In the genomic region with DNA sequence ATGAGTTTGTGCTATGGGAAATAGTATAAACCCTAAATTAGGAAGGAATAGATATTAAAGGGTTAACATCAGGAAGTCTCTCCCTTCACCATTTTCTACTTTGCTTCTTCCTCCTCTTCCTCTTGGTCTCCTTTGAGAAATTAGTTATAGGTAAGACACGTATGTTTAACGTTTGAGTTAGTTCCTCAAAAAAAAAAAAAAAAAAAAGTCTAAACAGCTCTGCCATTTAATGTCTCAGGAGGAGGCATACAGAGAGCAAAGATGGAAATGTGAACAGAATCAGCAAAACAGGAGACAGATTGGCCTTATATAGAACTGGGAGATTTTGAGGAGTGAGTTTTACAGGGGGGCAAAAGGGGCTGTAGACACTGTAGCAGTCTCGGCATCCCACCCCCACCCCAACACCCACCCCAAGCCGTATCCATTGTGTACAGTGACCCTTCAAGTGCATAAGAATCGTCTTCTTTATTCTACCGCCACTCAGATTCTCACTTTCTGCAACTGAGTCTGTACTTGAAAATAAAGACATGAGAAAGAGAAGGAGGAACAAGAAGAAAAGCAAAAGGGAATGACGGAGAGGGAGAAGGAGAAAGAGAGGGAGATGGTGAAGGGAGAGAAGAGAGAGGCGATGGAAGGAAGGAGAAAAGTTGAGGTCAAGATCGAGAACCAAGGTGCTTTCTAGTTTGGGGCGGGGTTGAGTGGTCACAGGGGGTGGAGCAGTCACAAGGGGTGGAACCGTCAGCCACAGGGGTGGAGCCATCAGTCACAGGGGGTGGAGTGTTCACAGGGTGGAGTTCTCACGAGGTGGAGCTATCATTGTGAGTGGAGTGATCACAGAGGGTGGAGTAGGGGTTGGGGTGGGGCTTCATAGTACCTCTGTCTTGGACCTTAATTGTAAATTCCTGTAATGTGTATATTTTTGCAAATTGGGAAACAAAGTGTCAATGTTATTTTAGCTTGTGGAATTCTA, we compare ENCODE assay signal across 11 mouse cellular contexts.
DNase-seq lines count a peak whose midpoint lies in the region; ATAC-seq and TF ChIP-seq lines count a peak whose summit lies in the region.
"Had no signal": no experiment of that assay in that cellular context is flagged by ENCODE, and none has a peak within 500 bp of the region (broad histone marks: within the 10 kb centered on the region; RNA-seq: fewer than 3 reads in every experiment).

No protein-coding gene starts in this region.

- H3K79me2 ChIP-seq in myocyte (ENCODE audit: control insufficient read depth, insufficient read depth), result no peaks in the 10 kb centered on the region

- no peak overlapping the region for H3K4me3 ChIP-seq in forebrain, embryonic 11.5 days (ENCODE audit: low read depth, low read length)
- H3K4me3 ChIP-seq in forebrain, embryonic 15.5 days, result no peak overlapping the region
- no peak overlapping the region for H3K4me3 ChIP-seq in lung, embryonic 16.5 days (ENCODE audit: low read length)
- H3K4me3 ChIP-seq in lung, adult 2 months (replicated peaks; ENCODE audit: extremely low read depth, low read depth, low read length), result no peak overlapping the region
- H3K4me3 ChIP-seq in myocyte, result no peak overlapping the region

- H3K4me2 ChIP-seq in forebrain, embryonic 11.5 days (ENCODE audit: low read depth, low read length, severe bottlenecking), result no peak overlapping the region
- no peak overlapping the region for H3K4me2 ChIP-seq in forebrain, embryonic 15.5 days (replicated peaks)
- H3K4me2 ChIP-seq in lung, embryonic 16.5 days (ENCODE audit: low read depth, low read length), result no peak overlapping the region
- H3K4me2 ChIP-seq in myocyte (ENCODE audit: low read depth), result peak overlapping the region; percentile 2

- TF ChIP-seq CTCF in lung, adult 2 months (IDR thresholded peaks at IDR 0.05; ENCODE audit: insufficient read depth, low read length), result no peak

- peak; percentile 64 for ATAC-seq in forebrain, embryonic 11.5 days (replicated peaks; ENCODE audit: low FRiP score)
- ATAC-seq in forebrain, embryonic 15.5 days (replicated peaks), result no peak
- 0 out of 2 replicates have a peak, but pooled peaks have one; percentile 44 for ATAC-seq in lung, embryonic 16.5 days (ENCODE audit: low read depth)
- ATAC-seq in hematopoietic stem cell, adult 5-6 weeks (replicated peaks in 1 of 2; ENCODE audit: insufficient read depth in 1 of 2, low FRiP score in 2 of 2, low TSS enrichment in 1 of 2, low read depth in 1 of 2, poor library complexity in 2 of 2, severe bottlenecking in 2 of 2), result 0 out of 4 replicates have a peak, but pooled peaks have one; percentile 32 to 46

- no peak overlapping the region for H3K27ac ChIP-seq in forebrain, embryonic 11.5 days (ENCODE audit: low read depth, low read length)
- no peak overlapping the region for H3K27ac ChIP-seq in forebrain, embryonic 15.5 days (replicated peaks)
- H3K27ac ChIP-seq in lung, embryonic 16.5 days (ENCODE audit: low read length), result no peak overlapping the region

- H3K36me3 ChIP-seq in forebrain, embryonic 11.5 days (ENCODE audit: control insufficient read depth, insufficient read depth, low read length), result no peaks in the 10 kb centered on the region
- peaks cover 3% of the 10 kb centered on the region; the same call in 1 of the 2 replicates for H3K36me3 ChIP-seq in forebrain, embryonic 15.5 days
- no peaks in the 10 kb centered on the region for H3K36me3 ChIP-seq in lung, embryonic 16.5 days (ENCODE audit: control insufficient read depth, insufficient read depth, low read length)
- H3K36me3 ChIP-seq in myocyte (ENCODE audit: control insufficient read depth, insufficient read depth), result no peaks in the 10 kb centered on the region

- WGBS in forebrain, embryonic 11.5 days, result 43% methylated on average over 12 of the region's 12 CpGs
- WGBS in forebrain, embryonic 15.5 days, result 49% methylated on average over 12 of the region's 12 CpGs
- 54% methylated on average over 12 of the region's 12 CpGs for WGBS in lung, embryonic 16.5 days
- WGBS in lung, adult 2 months, result 56% methylated on average over 12 of the region's 12 CpGs

- H3K27me3 ChIP-seq in forebrain, embryonic 11.5 days (ENCODE audit: control insufficient read depth, insufficient read depth, low read length), result no peaks in the 10 kb centered on the region
- H3K27me3 ChIP-seq in forebrain, embryonic 15.5 days, result no peaks in the 10 kb centered on the region
- H3K27me3 ChIP-seq in lung, embryonic 16.5 days (ENCODE audit: control insufficient read depth, insufficient read depth, low read depth, low read length), result no peaks in the 10 kb centered on the region
- H3K27me3 ChIP-seq in myocyte (ENCODE audit: control insufficient read depth, insufficient read depth, insufficient read length), result no peaks in the 10 kb centered on the region

- no peak for TF ChIP-seq POLR2A in lung, adult 2 months (IDR thresholded peaks at IDR 0.05; ENCODE audit: borderline replicate concordance, extremely low read depth, low read depth, low read length)
- no peak for TF ChIP-seq POLR2A in myocyte (IDR thresholded peaks at IDR 0.05; ENCODE audit: insufficient read length, low read depth)

- no peak overlapping the region for H3K9ac ChIP-seq in forebrain, embryonic 11.5 days (ENCODE audit: low read length)
- no peak overlapping the region for H3K9ac ChIP-seq in forebrain, embryonic 15.5 days (replicated peaks)
- H3K9ac ChIP-seq in lung, embryonic 16.5 days (ENCODE audit: low read length), result no peak overlapping the region

- H3K4me1 ChIP-seq in forebrain, embryonic 11.5 days (replicated peaks; ENCODE audit: control insufficient read depth, insufficient read depth, low read length), result no peaks in the 10 kb centered on the region
- no peaks in the 10 kb centered on the region for H3K4me1 ChIP-seq in forebrain, embryonic 15.5 days
- no peaks in the 10 kb centered on the region; the same call in none of the 2 replicates for H3K4me1 ChIP-seq in lung, embryonic 16.5 days (replicated peaks; ENCODE audit: control insufficient read depth, insufficient read depth, low read length)
- H3K4me1 ChIP-seq in lung, adult 2 months (ENCODE audit: control insufficient read depth, insufficient read depth, low read length), result no peaks in the 10 kb centered on the region

- no peak overlapping the region for H3ac ChIP-seq in myocyte (ENCODE audit: control insufficient read depth, insufficient read length)

- no peaks in the 10 kb centered on the region for H3K9me3 ChIP-seq in forebrain, embryonic 11.5 days (ENCODE audit: control insufficient read depth, low read length)
- no peaks in the 10 kb centered on the region for H3K9me3 ChIP-seq in forebrain, embryonic 15.5 days
- H3K9me3 ChIP-seq in lung, embryonic 16.5 days (ENCODE audit: control insufficient read depth, low read length), result no peaks in the 10 kb centered on the region

- DNase-seq in forebrain, embryonic 11.5 days (ENCODE audit: low spot score), result no peak
- no peak for DNase-seq in lung, adult 2 months
- no peak for DNase-seq in frontal cortex, postnatal 36 days (ENCODE audit: low spot score in 2 of 2)
- DNase-seq in thymus, postnatal 25 days, result no peak
- DNase-seq: adrenal gland, adult 2 months; B cell, adult 2 months; right cerebral cortex, postnatal 25 days had no signal

TF ChIP-seq in myocyte, 11 proteins besides CTCF, POLR2A, EP300 and RAD21:
- no peak for TF ChIP-seq MYOG (IDR thresholded peaks at IDR 0.05; ENCODE audit: control insufficient read depth in 1 of 3, insufficient read depth in 1 of 3, insufficient read length in 2 of 3, low read depth in 2 of 3)
- TF ChIP-seq MAX (IDR thresholded peaks at IDR 0.05; ENCODE audit: low read depth), result no peak
- no peak for TF ChIP-seq TCF3 (IDR thresholded peaks at IDR 0.05; ENCODE audit: insufficient read length, low read depth)
- TF ChIP-seq E2F4 (IDR thresholded peaks at IDR 0.05; ENCODE audit: insufficient read depth), result no peak
- TF ChIP-seq POLR2AphosphoS2 (IDR thresholded peaks at IDR 0.05; ENCODE audit: insufficient read length, low read depth), result no peak
- TF ChIP-seq SRF (IDR thresholded peaks at IDR 0.05; ENCODE audit: control insufficient read depth, insufficient read length, low read depth), result no peak
- no peak for TF ChIP-seq REST (IDR thresholded peaks at IDR 0.05; ENCODE audit: insufficient read depth, insufficient read length)
- TF ChIP-seq MYOD1 (IDR thresholded peaks at IDR 0.05; ENCODE audit: control insufficient read depth in 1 of 3, insufficient read length in 2 of 3, low read depth in 2 of 3), result no peak
- no peak for TF ChIP-seq TCF12 (IDR thresholded peaks at IDR 0.05; ENCODE audit: insufficient read depth, poor library complexity, severe bottlenecking)
- TF ChIP-seq CEBPB (IDR thresholded peaks at IDR 0.05; ENCODE audit: insufficient read depth, poor library complexity, severe bottlenecking), result no peak
- TF ChIP-seq USF1 (IDR thresholded peaks at IDR 0.05; ENCODE audit: low read depth), result no peak
